ENCODE assay signal across 10 mouse cellular contexts in the genomic region with DNA sequence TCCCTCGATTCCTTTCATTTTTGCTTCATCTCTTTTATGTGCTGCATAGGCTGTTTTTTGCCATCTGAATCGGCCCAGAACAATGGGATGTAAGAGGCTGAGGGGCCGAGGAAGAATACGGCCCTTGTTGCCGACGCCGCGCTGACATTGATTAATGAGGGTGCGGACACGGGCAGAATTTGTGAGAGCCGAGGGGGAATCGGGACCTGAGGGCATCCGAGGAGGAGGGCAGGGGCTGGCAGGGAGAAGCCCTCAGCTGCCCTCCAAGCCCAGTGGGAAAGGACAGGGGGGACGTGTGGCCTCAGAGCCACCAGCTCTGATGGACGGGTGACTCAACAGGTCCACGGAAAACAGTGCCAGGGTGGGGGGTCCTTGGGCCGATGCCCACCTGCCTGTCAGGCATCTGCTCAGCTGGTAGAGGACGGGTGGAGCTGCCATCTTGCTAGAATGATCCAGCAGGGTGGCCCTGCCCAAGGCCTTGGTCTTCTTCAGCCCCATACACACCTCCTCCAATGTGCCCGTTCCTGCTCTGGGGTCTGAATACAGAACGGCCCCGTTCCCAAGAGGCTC.
DNase-seq lines count a peak whose midpoint lies in the region; ATAC-seq and TF ChIP-seq lines count a peak whose summit lies in the region.
"Had no signal": no experiment of that assay in that cellular context is flagged by ENCODE, and none has a peak within 500 bp of the region (broad histone marks: within the 10 kb centered on the region; RNA-seq: fewer than 3 reads in every experiment).

No protein-coding gene starts in this region.

- DNase-seq in heart, postnatal 25 days (ENCODE audit: low spot score) = no peak
- DNase-seq in G1E (ENCODE audit: low spot score) = no peak
- DNase-seq in mesoderm, embryonic 11.5 days (ENCODE audit: low read depth, low spot score) = peak; percentile 84
- no peak for DNase-seq in cerebellum, postnatal 25 days
- DNase-seq in urinary bladder, postnatal 14 days (ENCODE audit: low spot score) = no peak
- no peak for DNase-seq in cerebellum, adult 2 months
- DNase-seq: kidney, adult 8-10 months; liver, embryonic 13.5 days had no signal

- H3K9me3 ChIP-seq in heart, embryonic 11.5 days (replicated peaks; ENCODE audit: control insufficient read depth, low read length) = no peaks in the 10 kb centered on the region
- H3K9me3 ChIP-seq in G1E (replicated peaks) = peaks cover 95% of the 10 kb centered on the region
- no peaks in the 10 kb centered on the region for H3K9me3 ChIP-seq in forebrain, embryonic 12.5 days
- H3K9me3 ChIP-seq: liver, embryonic 13.5 days had no signal

- H3K27ac ChIP-seq in heart, embryonic 11.5 days (ENCODE audit: low read depth, low read length) = peak overlapping the region; percentile 51; the same call in 1 of the 2 replicates
- peak overlapping the region; percentile 73 for H3K27ac ChIP-seq in forebrain, embryonic 12.5 days
- H3K27ac ChIP-seq in cerebellum, adult 2 months (ENCODE audit: insufficient read depth, low read length) = no peak overlapping the region
- H3K27ac ChIP-seq: liver, embryonic 13.5 days had no signal

- H3K9ac ChIP-seq in heart, embryonic 11.5 days (ENCODE audit: low read depth, low read length) = no peak overlapping the region
- peak overlapping the region; percentile 17; the same call in 1 of the 2 replicates for H3K9ac ChIP-seq in forebrain, embryonic 12.5 days
- H3K9ac ChIP-seq: liver, embryonic 13.5 days had no signal

- H3K27me3 ChIP-seq in heart, embryonic 11.5 days (ENCODE audit: control insufficient read depth, insufficient read depth, low read length) = peaks cover 21% of the 10 kb centered on the region
- H3K27me3 ChIP-seq in G1E (ENCODE audit: insufficient read depth, low read length) = peaks cover 4% of the 10 kb centered on the region; the same call in 1 of the 2 replicates
- H3K27me3 ChIP-seq in forebrain, embryonic 12.5 days = peaks cover 30% of the 10 kb centered on the region; the same call in 1 of the 2 replicates
- no peaks in the 10 kb centered on the region; the same call in 1 of the 2 replicates for H3K27me3 ChIP-seq in cerebellum, adult 2 months (ENCODE audit: control insufficient read depth, insufficient read depth, low read length)

- ATAC-seq in heart, embryonic 11.5 days (replicated peaks; ENCODE audit: insufficient number of reproducible peaks, low FRiP score, low TSS enrichment) = no peak
- 0 out of 2 replicates have a peak, but pooled peaks have one; percentile 16 for ATAC-seq in G1E (ENCODE audit: extremely low read depth, insufficient number of reproducible peaks, low FRiP score, poor library complexity, severe bottlenecking)
- ATAC-seq in forebrain, embryonic 12.5 days (ENCODE audit: low FRiP score) = 0 out of 2 replicates have a peak, but pooled peaks have one; percentile 7

- peak overlapping the region; percentile 46 for H3K4me2 ChIP-seq in heart, embryonic 11.5 days
- H3K4me2 ChIP-seq in forebrain, embryonic 12.5 days = peak overlapping the region; percentile 35
- H3K4me2 ChIP-seq: liver, embryonic 13.5 days had no signal

- H3K4me1 ChIP-seq in heart, embryonic 11.5 days (ENCODE audit: control insufficient read depth, insufficient read depth, low read length) = peaks cover 54% of the 10 kb centered on the region
- H3K4me1 ChIP-seq in G1E (ENCODE audit: insufficient read depth, low read depth, low read length) = no peaks in the 10 kb centered on the region
- peaks cover 95% of the 10 kb centered on the region for H3K4me1 ChIP-seq in forebrain, embryonic 12.5 days
- H3K4me1 ChIP-seq in cerebellum, adult 2 months (ENCODE audit: control insufficient read depth, insufficient read depth, low read length) = peaks cover 8% of the 10 kb centered on the region

- intact Hi-C loops in heart, postnatal 25 days (cut with DNase I) = no loop called here

- no peak for TF ChIP-seq CTCF in G1E (IDR thresholded peaks at IDR 0.05; ENCODE audit: low read depth, low read length)
- TF ChIP-seq CTCF in cerebellum, adult 2 months (IDR thresholded peaks at IDR 0.05; ENCODE audit: borderline replicate concordance, insufficient read depth, low read depth, low read length) = no peak

- WGBS in heart, embryonic 11.5 days (ENCODE audit: insufficient replicate concordance) = 56% methylated on average over 21 of the region's 21 CpGs
- 17% methylated on average over 21 of the region's 21 CpGs for WGBS in forebrain, embryonic 12.5 days
- WGBS in cerebellum, adult 2 months = 15% methylated on average over 21 of the region's 21 CpGs

- no peak overlapping the region for H3K4me3 ChIP-seq in heart, embryonic 11.5 days (ENCODE audit: low read depth, low read length)
- no peak overlapping the region; the same call in 1 of the 2 replicates for H3K4me3 ChIP-seq in G1E (ENCODE audit: low read depth, low read length)
- H3K4me3 ChIP-seq in forebrain, embryonic 12.5 days (replicated peaks) = no peak overlapping the region
- no peak overlapping the region for H3K4me3 ChIP-seq in cerebellum, adult 2 months (replicated peaks; ENCODE audit: insufficient read depth, low read depth, low read length)
- H3K4me3 ChIP-seq: liver, embryonic 13.5 days had no signal

- no peak for TF ChIP-seq POLR2A in cerebellum, adult 2 months (IDR thresholded peaks at IDR 0.05; ENCODE audit: borderline replicate concordance, insufficient read depth, low read length)

- H3K36me3 ChIP-seq in heart, embryonic 11.5 days (ENCODE audit: control insufficient read depth, insufficient read depth, low read length) = no peaks in the 10 kb centered on the region
- H3K36me3 ChIP-seq in G1E (replicated peaks) = no peaks in the 10 kb centered on the region
- H3K36me3 ChIP-seq in forebrain, embryonic 12.5 days (replicated peaks) = no peaks in the 10 kb centered on the region
- H3K36me3 ChIP-seq: liver, embryonic 13.5 days had no signal
